Mouse (Mus musculus) urinary bladder, postnatal 10 days (tissue): ENCODE measurements around the gene Frmd4a.

Source experiments
- DNase-seq: peaks from one replicate; pipeline ENCODE4 v3.0.0; 2022; ENCODE audit warnings: low spot score

Frmd4a gene

DNA sequence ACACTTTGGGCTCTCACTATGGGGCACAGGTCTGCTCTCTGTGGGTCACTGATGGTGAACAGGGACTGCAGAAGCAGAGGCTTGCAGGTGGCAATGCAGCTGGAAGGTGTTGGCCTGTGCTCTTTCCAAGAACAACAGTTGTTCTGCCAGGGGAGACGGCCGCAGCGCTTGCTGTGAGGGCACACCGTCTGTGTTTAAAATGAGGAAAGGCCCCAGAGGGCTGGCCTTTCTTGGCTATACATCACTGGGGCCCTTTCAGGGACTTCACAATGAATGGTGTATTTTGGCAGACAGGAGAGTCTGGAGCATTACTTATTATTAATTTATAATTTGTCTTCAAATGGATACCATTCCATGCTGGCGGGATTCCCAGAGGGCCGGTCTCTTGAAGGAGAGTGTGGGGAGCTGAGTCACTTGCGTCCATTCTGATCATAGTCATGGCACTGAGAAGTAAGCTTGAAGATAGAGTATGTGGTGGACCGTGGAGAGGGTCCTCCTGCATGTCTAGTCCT lies 268.9 kb downstream of the Frmd4a start:
- no peak for DNase-seq

DNA sequence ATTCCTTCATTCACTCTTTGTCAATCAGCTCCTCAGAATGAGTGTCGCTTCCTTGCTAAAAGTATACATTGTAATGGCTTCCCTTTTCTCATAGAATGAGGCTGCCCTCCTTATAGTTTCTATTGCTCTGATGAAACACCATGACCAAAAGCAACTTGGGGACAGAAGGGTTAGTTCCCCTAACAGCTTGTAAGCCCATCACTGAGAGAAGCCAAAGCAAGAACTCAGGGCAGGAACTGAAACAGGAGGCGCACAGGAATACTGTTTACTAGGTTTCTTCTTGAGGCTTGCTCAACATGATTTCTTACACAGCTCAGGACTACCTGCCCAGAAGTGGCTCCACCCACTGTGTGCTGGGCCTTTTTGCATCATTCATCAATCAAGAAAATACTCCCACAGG lies 273.0 kb downstream of the Frmd4a start:
- DNase-seq: no peak

DNA sequence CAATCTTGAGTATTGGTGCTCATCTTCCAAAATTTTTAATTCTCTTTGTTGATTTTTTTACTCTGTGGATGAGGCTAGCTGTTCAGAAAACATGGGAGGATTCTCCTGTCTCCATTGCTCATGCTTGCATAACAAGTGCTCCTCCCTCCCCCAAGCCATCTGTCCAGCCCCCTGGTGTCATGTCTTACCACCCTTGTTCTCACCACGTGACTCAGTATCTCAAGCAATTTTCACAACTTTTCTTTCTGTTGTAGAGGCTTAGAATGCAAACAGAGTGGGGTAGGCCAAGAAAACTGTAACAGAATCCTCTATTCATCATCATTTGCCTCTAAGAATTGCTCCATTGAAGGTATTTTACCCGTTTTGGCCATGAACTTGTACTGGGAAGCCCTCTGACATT lies 273.6 kb downstream of the Frmd4a start:
- DNase-seq: no peak

DNA sequence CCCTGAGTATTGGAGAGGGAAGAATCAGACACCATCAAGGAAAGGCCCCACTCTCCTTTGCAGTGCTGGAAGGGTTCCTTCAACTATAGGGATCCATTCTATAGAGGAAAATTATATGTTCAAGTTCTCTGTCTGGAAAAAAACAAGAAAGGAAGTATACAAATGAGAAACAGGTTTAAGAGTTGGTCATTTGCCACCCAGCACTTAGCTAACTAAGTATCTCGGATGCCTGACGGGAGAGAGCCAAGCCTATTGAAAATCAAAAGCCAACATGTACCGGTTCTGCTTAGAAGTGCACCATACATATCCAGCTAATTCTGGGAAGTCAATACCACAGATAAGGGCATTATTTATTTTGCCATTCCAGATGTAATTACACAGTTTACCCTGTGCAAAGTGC lies 274.2 kb downstream of the Frmd4a start:
- no peak for DNase-seq

DNA sequence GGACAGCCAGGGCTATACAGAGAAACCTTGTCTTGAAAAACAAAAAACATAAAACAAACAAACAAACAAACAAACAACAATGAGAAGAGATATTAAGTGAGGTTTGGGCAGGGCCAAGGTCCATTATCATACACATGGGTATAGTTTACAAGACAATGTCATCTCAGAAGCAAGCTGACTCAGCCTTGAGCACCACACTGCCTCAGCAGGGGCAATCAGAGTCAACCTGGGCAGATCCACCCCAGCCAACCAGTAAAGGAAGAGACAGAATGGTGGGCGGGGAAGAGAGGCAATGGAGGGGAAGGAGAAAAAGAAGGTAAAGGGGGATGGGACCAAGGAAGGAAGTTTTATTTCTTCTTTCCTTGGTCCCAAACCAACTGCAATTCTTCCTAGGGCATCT lies 276.2 kb downstream of the Frmd4a start:
- no peak for DNase-seq

DNA sequence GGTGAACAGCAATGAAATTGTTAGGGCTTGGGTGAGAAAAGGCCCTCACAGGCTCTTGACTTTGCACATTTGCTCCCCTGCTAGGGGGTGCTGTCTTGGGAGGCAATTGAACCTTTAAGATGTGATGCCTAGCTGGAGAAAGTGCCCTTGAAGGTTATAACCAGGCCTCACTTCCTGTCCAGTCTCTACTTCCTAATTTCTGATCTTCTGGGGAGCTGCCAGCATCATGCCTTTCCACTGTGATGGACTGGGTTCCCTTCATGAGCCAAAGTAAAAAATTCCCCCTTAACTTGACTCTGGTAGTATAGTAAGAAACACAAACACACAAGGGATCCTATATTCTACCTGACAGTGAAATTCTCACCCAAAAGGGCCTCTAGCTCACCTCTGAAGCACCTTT lies 278.1 kb downstream of the Frmd4a start:
- no peak for DNase-seq

DNA sequence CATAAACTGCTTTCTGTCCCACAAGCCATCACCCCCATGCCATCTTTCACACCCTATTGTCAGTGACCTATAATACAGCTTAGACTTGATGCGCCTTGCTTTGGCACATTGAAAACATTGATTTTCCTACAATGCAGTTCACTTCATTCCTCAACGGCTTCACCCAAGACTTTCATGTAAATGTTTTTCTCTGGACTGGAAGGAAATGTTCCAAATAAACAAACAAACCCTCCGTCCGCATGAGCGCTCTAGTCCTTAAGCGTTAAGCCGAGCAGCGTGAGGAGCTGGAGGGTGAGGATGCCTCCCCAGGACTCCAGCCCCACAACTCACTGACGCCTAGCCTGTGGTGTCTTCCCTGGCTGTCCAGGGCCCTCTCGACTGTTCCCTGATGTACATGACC lies 279.4 kb downstream of the Frmd4a start:
- DNase-seq: no peak

DNA sequence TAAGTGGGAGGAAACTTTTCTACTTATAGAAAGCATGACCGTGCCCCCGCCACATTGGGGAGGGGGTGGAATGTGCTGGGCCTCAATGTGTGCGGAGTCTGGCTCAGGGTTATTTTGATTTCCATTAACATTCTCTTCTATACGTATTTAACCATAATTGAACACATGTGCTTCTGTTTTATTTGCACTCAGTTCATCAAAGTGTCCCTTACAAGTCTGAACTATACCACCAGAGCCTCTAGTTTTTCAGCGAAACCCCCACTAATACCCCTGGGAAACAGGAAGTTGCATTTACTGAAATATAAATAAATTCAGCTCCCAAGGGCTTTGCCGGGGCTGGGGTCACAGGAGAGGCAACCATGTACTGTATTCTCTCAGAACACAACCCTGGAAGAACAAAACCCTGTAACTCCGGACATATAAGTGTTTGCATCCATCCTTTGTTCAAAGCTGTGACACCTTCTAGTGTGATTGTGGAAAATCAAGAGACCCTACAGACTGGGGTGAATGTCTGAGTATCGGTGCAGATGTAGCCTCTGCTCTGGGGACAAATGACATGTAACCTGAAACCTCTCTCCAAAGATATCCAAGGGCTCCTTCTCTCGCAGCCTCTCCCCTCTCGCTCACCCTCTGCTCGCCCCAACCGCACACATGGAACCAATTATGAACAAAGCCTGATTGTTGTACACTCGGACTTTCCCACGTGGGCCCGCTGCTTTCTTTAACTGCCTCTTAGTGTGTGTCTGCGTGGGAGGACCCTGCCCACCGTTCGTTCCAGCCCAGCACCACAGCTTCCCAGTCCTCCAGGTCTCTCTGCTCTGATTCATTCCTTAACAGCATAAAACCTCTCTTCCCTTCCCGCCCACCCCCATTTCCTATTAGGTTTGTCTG lies 281.1 kb downstream of the Frmd4a start:
- no peak for DNase-seq

DNA sequence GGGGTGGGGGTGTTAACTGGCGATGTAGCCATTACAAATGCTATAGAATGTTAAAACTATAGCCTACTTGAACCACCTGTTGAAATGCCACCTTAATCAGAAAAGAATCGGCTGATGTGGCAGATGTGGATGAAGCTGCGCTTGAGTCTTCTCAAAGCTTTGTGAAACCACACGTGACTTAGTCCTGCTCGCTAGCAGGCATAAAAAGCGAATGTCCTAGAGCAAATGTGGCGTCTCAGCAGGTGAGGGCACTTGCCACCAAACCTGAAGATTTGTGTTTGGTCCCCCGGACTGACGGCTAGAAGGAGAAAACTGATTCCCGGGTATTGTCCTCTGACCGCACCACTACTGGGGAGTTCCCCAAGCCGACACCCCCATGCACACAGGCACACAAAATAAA lies 282.1 kb downstream of the Frmd4a start:
- no peak for DNase-seq

DNA sequence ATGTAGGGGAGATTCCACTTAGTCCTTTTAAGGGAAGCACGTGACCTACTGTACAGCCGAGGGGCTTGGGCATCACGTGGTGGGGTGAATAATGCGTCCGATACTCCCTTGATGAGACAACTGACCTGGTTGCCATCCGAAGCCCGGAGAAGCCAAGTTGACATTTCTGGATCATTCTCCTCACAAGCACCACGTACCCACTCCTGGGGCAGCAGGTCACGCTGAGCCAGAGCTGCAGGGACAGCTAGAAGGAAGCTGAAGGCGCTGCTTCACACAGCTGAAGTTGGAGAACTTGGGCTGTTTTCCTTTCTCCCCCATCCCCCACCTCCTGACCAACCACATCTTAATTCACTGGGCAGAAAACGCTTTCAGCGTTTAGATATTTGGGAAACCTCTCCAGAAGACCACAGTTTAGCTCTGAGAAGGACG lies 282.9 kb downstream of the Frmd4a start:
- DNase-seq: no peak

DNA sequence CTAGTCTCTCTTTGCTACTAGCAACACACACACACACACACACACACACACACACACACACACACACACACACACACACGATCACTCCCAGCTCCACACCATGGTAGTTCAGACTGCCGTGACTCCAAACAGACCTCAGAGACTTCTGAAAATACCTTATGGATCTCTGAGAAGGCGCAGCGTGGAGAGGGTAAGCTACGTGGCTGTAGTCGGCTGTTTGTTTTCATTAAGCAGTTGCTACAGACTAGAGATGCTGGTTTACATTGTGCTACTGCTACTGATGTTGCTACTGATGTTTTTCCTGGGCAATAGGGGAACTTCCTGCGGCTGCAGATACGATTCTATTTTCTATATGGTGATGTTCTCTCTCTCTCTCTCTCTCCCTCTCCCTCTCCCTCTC lies 283.3 kb downstream of the Frmd4a start:
- DNase-seq: no peak

DNA sequence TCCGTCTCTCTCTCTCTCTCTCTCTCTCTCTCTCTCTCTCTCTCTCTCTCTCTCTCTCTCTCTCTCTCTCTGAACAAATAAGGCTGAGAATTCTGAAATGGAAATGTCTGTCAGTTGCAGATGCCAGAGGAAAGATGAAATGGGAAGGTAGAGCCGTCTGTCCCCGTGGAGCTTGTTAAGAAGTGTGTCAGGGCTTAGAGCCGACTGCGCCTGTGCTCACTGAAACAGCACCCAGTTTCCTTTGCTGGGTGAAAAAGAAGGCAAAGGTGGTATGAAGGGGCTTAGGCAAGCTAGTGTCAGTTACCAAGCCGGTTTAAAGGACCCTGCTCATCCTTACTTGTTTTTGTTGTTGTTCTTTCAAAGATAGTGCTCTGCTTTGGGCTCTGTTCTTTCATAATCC lies 283.7 kb downstream of the Frmd4a start:
- DNase-seq: no peak

DNA sequence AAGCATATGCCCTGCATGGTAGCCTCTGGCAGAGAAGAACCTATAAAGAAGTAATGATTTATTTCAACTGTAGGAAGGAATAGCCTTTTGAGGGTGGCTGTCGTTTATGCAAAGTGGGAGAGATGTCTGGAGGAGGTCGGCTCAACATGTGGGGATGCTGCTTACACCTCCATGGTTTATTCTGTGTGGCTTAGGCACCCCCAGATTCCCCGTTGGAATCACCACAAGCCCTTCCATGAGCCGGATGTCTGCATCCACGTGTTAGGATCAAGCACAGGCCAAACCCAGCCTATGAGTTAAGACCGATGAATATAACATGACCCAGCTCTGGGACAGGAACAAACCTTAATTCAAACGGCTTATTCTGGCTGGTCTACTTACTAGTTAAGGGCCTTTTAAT lies 284.2 kb downstream of the Frmd4a start:
- no peak for DNase-seq

DNA sequence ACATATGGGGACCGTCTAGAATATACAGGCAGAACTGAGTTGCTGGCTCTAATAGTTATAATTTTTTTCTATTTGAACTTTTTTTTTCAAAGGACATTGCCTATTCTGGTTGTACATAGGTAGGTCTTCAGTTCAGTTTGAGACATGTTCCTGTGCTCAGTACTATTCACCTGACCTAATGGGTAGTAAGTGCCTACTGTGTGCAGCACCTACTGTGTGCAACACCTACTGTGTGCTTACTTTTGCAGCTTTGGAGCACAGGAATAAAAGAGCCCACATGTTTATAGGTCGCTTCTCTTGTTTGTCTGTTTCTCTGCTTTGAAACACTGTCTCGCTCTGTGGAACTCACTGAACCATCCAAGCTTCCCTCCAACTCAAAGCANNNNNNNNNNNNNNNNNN lies 284.6 kb downstream of the Frmd4a start:
- no peak for DNase-seq

DNA sequence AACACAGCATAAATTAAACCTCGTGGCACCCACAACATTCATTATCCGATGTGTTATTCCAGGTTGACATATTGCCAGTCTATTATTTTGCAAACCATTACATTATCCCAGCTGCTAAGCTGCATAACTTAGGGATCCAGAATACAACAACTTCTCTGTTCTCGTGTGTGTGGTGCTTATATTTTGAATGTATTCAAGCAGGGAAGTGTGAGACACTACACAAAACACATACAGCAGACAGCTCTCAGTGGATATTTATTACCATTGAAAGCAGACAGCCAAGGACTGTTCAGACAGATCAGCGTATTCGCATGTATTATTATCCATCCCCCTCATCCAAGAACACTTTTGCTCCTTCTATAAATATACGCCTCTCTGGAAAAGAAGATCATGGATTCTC lies 289.6 kb downstream of the Frmd4a start:
- no peak for DNase-seq

DNA sequence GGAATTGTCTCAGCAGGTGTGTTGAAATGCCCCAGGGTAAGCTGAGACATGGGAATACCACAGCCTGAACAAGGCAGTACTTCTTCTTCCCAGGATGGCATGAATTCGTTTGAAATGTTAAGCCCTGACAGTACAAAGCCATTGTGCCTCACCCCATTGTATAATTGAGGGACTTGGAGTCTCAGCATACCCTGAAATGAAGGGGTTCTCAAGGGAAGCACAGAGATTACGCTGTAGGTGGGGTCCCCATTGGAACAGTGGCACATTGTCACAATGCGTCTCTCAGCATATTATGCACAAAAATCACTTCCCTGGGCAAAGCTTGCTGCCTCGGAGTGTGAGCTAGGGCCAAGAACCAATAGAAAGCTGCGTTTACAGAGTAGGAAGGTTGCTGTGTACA lies 297.0 kb downstream of the Frmd4a start:
- DNase-seq: no peak

DNA sequence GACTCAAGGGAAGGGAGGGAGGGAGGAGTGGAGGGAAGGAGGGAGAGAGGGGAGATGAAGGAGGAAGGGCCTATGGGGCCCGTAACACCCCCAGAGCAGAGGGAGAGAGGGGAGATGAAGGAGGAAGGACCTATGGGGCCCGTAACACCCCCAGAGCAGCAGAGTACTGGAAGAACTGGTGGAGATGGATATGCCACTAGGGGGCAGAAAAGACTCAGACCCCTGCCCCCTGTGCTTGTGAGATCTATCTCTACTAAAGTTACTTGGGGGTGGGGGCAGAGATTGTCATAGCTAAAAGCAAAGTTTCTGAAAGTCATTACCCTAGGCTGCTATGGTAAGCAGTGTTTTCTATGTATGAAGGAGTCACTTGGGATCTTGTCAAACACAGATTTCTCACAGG lies 299.1 kb downstream of the Frmd4a start:
- no peak for DNase-seq

DNA sequence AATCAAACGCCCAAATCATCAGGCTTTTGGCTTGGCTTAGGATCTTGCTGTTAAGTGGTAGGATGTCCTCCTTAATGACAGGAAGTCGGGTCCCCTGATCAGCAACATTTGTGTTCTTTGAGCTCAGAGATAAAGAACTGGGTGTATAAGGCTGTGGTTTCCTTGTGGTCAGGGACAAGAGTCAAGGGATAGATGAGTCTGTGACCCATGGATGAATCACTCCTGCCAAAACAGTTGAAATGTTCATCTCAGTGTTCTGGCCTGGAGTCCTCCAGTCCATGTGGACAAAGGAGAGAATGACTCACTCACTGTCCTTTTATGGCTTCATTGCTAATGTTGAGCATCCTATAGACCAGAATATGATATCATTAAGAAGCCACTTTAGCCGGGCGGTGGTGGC lies 300.6 kb downstream of the Frmd4a start:
- no peak for DNase-seq

DNA sequence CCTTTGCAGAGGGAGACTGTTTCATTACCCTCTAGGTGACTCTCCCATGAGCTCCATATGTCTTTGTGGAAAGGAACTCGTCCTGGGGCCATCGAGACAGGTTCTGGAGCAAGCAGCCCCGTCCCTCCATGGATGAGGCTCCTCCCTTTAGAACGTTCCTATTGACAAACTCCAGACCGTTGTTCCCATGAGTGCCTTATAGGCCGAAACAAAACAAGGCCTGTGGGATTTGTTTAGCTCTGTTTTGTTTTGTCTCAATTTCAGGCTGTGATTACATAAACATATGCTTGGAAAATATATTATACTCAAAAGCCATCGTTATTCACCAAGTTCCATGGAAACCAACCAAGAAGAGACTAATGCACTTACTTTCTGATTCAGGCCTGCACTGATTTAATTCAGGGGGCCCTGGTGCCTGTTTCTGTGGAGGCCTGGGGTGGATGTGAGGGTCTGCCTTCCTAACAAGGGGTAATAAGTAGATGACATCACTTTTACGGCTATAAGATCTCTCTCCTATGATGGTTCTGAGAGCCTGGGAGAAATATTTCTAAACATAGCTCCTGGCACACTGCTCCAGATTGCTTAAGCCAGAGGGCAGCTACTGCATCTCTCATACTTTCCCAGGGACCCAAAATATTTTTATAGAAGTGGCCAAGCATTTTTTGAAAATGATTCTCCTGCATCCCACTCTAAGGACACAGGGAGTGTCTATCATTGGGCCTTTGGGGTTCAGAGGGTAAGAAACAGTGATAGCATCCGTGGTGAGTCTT lies 308.9 kb downstream of the Frmd4a start:
- no peak for DNase-seq

DNA sequence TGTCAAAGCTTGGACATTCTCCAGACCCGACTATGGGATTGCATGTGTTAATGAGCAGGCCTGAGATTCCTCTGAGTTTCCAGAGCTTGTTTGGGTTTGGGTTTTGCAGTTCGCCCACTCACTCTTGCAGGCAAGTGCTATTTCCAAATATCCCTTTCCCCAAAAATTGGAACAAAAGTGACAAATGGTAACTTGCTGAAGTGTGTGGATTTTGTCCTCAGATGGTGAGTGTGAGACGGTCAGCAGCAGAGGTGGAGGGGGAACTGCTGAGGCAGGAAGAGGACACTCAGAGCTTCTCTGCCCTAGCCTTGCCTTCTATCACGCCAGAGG lies 309.5 kb downstream of the Frmd4a start:
- DNase-seq: no peak

DNA sequence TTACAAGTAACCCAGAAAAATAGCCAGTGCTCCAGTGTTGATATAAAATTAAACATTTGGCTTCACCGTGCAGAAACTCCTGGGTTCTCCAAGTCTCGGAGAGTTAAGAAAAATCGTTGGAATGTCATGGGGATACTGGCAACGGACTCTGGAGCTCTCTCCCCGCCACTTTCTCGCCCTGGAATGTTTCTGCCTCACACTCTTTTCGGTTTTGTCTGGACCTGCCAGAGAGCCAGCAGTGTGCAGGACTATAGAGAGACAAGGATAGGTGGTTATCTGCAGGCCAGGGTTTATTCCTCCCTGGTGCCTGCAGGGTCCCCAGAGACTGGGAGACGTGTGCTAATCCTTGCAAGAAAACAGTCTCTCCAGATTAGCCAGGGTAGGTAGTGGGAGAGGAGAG lies 314.9 kb downstream of the Frmd4a start:
- DNase-seq: no peak

DNA sequence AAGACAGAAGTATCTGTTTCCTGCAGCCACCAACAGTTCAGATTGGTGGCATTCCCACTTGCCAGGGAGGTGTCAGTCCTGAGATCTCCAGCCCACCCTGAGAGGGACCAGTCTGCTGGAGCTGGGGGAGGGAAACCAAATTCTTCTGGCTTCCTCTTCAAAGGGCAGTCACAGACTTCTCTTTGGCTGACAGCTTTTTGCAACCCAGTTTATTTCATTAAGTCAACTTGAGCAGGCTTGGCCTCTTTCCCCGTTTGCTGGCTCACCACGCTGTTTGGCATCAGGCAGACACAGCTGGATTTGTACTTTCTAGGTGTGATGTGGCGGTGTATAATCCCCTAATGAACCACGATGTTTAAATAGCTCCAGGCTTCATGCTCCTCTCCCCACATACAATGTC lies 316.7 kb downstream of the Frmd4a start:
- no peak for DNase-seq

DNA sequence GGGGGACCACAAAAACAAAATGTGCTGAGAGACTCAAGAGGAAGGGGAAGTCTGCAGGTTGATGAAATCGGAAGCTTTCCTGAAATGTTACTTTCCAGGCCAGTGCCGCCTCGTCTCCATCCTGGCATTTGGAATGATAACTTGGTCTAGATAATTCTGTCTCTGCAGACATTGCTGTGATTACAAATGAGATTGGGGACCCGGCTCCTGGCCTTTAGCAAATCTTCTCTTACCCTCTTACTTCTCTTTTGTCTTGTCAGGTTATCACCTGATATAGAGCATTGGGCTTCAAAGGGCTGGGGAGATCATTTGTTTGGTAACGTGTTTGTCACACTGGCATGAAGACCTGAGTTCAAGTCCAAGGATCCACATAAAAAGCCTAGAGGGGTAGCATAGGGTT lies 317.4 kb downstream of the Frmd4a start:
- no peak for DNase-seq

DNA sequence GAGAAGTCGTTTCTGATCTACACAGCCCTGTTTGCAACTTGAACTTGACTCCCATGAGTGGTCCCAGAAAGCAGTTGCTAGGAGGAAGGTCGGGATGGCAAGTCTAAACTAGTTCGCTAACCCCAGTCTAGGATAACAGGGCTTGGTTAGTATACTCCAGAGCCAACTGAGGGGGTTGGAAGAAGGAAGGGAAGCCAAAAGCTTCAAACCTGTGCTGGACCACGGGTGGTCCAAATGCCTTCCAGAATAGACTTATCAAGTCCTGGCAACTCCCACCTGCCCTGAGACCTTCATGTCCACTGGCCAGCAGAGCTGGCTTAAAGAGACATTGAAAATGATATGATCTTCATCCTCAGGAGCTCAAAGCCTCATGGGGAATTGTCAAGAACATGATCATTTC lies 318.4 kb downstream of the Frmd4a start:
- DNase-seq: no peak
